Mouse (Mus musculus): Measurements from ENCODE around the gene Smim20.

Smim20 gene

DNA sequence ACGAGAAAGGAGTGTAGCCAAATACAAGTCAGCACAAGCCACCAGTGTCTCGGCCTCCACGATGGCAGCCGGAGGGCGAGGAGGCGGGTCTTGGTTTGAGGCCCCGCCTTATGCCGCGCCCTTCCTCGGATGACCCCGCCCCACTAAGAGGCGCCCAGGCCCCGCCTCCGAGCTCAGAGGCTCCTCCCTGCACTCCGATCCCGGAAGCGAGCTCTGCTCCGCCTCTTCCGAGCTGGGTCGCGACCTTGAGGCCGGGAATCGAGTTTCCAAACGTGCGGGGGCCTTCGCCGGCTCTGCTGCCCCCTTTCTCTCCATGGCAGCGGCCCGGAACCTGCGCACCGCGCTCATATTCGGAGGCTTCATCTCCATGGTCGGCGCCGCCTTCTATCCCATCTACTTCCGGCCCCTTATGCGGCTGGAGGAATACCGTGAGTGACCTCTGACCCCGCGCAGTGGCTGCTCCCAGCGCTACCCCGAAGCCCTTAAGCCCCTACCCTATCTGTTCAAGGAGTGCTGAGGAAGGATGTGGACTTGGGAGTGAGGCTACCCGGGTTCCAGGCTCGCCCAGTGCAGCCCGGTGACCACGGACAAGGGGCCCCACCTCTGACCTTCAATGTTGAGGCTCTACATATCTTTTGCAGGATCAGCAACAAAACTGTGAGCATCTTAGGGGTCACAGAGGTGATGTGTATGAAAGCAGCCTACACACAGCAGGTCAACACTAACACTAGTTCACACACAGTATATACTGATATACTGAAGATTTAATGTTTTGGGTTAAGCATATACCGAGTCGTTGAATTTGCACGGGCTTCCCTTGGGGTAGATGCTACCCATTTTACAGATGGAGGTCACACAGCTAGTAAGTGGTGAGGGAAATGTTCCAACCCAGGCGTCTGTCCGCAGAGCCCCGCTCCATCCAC lies at the start of gene Smim20:
Smim20 (plus strand) TSS at position 153 of the 923 bp plus-strand sequence.
- DNase-seq (ENCODE audit: extremely low read depth, low read depth, low spot score) = peak; percentile 39

- no peak for DNase-seq (ENCODE audit: extremely low read depth, low read depth, low spot score)
Measured at GRCm38 (mm10) chr5:53225434-53225833, 41.4 kb upstream of the Smim20 start.

DNA sequence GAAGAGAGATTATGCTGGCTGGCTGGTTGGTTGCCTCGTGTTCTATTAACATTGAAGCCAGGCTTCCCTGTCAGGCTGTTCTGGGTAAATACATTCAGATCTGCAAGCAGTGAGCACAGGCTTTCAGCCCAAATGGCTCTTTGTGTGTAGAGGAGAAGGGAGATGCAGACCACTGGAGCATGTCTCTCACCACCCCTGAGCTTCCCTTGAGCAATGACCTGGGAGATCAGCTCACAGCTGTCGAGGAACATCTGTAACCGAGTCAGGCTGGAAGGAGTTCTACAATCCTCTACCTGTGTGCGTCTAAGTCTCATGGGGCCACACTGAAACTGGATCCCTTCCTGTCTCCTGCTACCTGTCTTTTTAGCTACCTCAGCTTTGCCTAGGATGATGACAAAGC lies 36.3 kb upstream of the Smim20 start:
- no peak for DNase-seq (ENCODE audit: extremely low read depth, low read depth, low spot score)

DNA sequence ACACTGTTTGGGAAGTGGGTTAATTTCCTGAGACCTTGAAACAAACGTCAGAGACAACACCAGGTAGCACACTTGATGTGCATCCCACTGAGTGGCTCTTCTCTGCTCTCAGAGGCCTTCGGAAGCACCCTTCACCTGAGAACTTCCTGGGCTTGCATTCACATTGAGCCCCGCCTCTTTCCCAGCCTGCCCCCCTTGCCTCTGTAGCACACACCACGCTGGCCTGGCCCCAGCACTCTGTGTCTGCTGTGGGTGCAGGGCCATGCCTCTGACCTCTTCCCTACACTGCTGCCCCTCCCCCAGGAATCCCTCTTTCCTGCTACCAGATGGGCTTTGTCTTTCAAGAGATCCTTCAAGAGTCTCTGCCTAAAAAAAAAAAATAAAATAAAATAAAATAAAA lies 31.3 kb upstream of the Smim20 start:
- no peak for DNase-seq (ENCODE audit: extremely low read depth, low read depth, low spot score)

- DNase-seq (ENCODE audit: extremely low read depth, low read depth, low spot score) = no peak
Measured at GRCm38 (mm10) chr5:53236136-53236535, 30.7 kb upstream of the Smim20 start.

- no peak for DNase-seq (ENCODE audit: extremely low read depth, low read depth, low spot score)
Measured at GRCm38 (mm10) chr5:53236749-53237148, 30.1 kb upstream of the Smim20 start.

DNA sequence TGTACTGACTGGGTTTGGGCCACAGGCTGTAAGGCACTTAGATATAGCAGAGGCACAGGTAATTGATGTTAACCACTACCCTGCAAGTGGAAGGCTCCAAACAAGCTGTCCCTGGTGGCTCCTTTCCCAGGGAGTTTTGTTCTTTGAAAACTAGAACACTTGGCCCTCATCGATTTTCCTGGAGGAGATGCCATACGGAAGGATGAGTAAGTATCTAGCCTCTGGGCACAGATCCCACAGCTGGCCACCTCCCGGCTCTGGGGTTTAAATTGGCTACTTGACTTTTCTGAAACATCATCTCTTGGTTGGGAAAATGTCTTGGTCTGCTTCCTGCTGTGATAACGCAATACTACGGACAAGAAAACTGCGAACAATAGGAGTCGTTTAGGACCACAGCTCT lies 28.1 kb upstream of the Smim20 start:
- no peak for DNase-seq (ENCODE audit: extremely low read depth, low read depth, low spot score)

DNA sequence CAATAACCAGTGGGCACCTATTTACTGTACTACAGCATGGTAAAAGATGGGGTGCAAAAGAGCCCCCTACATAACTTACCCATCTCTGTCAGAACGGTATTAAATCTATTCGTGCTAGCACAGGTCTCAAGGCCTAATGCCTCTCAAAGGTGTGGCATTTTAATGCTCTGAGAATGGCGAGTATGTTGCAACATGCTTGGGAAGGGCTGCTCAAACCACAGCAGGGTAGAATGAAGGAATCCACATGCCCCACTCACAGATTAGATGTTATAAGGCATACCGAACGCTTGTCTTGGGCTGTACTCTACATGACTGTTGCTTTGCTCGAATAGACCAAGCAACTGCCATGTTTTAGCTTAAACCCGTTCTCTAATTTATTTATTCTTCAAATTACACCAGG lies 27.7 kb upstream of the Smim20 start:
- DNase-seq (ENCODE audit: extremely low read depth, low read depth, low spot score) = no peak

GRCm38 (mm10) chr5:53239831-53240440 lies 26.9 kb upstream of the Smim20 start:
- DNase-seq (ENCODE audit: extremely low read depth, low read depth, low spot score) = no peak

GRCm38 (mm10) chr5:53241109-53241508 lies 25.8 kb upstream of the Smim20 start:
- DNase-seq (ENCODE audit: extremely low read depth, low read depth, low spot score) = peak; percentile 36

GRCm38 (mm10) chr5:53241963-53242362 lies 24.9 kb upstream of the Smim20 start:
- no peak for DNase-seq (ENCODE audit: extremely low read depth, low read depth, low spot score)

GRCm38 (mm10) chr5:53242865-53243499 lies 23.9 kb upstream of the Smim20 start:
- DNase-seq (ENCODE audit: extremely low read depth, low read depth, low spot score) = no peak

DNA sequence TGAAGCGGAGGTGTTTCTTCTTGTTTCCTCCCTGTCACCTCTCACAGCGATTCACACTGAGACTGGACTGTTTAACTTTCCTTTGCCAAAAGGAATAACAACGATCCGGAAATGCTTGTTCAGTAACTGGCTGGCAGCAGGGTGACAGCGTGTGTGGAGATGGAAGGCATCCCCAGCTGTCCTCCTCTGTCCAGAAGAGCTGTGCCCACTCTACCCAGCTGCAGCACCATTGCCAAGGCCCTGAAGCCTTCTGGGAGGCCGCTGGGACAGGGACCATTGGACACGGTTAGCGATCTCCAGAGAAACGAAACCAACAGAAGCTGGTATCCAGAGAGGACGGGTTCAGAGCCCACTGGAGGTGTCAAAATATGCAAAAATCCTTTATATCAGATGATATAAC lies 22.9 kb upstream of the Smim20 start:
- no peak for DNase-seq (ENCODE audit: extremely low read depth, low read depth, low spot score)

- DNase-seq (ENCODE audit: extremely low read depth, low read depth, low spot score) = no peak
Measured at GRCm38 (mm10) chr5:53248499-53248898, 18.4 kb upstream of the Smim20 start.

- no peak for DNase-seq (ENCODE audit: extremely low read depth, low read depth, low spot score)
Measured at GRCm38 (mm10) chr5:53249431-53250061, 17.3 kb upstream of the Smim20 start.

- no peak for DNase-seq (ENCODE audit: extremely low read depth, low read depth, low spot score)
Measured at GRCm38 (mm10) chr5:53254154-53254553, 12.7 kb upstream of the Smim20 start.

- no peak for DNase-seq (ENCODE audit: extremely low read depth, low read depth, low spot score)
Measured at GRCm38 (mm10) chr5:53254821-53255220, 12.1 kb upstream of the Smim20 start.

- DNase-seq (ENCODE audit: extremely low read depth, low read depth, low spot score) = no peak
Measured at GRCm38 (mm10) chr5:53258038-53258786, 8.7 kb upstream of the Smim20 start.

GRCm38 (mm10) chr5:53259894-53260293 lies 7.0 kb upstream of the Smim20 start:
- DNase-seq (ENCODE audit: extremely low read depth, low read depth, low spot score) = no peak

- DNase-seq (ENCODE audit: extremely low read depth, low read depth, low spot score) = no peak
Measured at GRCm38 (mm10) chr5:53261999-53262398, 4.9 kb upstream of the Smim20 start.

DNA sequence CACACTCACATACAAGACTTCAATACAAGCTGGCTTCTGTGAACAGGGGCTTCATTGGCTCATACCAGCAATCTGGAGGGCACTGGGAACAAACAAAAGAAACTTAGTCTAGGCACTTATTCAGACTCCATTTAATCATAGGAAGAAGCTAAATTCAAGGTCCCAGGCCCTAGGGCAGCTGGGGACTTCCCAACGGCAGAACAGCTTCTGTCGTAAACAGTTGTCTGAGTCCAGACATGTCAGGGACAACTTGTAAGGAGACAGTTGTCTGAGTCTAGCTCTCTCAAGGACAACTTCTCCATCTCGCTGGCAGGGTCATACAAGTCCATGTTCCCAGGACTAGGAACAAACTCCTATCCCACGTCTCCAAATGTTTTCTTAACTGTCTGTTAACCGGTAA lies 2.8 kb upstream of the Smim20 start:
- DNase-seq (ENCODE audit: extremely low read depth, low read depth, low spot score) = no peak
